Mouse (Mus musculus): ENCODE measurements at regions not wholly inside any gene's neighbourhood (a gene's known extent, or its start where the extent isn't known, plus 50 kb on each side); places are given as distances from the start of the nearest gene placed in this dataset.

DNA sequence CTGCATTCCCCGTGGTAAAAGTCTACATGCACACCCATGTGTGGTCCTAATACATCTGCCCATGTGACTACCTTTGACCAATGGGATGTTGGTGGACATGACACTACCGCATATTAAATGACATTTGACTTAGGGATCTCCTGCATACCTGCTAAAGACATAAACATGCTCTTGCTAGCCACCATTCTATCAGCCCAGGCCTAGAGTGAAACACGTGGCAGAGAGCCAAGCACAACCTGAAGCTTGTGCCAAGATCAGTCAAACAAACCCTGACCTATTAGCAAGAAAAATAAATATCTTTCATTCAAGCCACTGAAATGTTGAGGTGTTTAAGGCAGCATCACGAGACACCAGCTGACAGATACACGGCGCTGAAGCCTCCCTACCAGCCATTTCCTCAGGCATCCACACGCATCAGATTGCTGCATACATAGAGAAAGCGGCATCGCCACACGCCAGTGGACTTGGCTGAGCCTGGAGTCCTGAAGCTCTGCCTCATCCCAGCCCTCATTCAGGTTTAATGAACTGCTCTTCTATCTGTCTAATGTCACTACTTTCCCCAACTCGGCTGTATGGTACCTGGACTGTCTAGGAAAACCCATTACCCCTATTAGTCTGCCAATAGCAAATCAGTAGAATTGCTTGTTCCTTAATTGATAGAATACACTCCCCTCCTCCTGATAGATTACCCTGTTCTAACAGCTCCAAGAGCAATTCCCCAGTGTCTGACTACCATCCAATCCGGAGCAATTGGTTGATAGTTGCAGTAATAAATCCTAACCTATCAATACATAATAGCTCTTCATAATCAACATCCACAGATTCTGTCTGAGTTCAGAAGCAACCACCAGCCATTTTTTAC is 242.8 kb upstream of the Rsrc1 start:
- DNase-seq (ENCODE audit: low spot score in 2 of 2), result peak in 1 of 2 experiments; percentile 2

DNA sequence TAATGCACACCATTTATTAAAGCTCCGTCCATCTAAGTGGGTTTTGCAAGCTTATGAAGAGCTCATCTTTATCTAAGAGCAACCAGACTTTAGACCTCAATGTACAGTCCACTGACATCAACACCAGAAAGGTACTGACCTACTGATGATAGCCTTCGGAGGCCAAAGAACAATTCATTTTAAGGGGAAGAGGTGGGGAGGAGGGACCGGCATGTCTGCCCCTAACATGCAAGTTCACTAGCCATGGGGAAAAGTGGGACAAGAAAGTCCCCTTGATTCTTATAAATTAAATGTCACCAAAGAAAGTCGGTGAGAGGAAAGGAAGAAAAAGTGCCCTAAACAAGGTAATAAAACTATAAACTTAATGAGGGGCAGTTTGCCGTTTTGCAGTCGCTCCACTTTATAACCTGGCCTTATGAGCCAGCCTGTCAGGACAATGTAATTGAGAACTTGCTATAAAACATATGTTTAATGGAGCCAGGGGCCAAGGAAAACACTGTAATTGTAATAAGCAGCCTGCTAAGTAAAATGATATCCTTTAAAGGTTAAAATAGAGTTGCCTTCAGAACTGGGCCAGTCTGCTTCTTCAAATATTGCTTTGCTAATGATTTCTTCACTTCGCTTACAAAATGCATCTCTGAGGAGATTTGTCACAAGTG is 241.7 kb upstream of the Rsrc1 start:
- no peak for DNase-seq (ENCODE audit: low spot score in 2 of 2)

DNA sequence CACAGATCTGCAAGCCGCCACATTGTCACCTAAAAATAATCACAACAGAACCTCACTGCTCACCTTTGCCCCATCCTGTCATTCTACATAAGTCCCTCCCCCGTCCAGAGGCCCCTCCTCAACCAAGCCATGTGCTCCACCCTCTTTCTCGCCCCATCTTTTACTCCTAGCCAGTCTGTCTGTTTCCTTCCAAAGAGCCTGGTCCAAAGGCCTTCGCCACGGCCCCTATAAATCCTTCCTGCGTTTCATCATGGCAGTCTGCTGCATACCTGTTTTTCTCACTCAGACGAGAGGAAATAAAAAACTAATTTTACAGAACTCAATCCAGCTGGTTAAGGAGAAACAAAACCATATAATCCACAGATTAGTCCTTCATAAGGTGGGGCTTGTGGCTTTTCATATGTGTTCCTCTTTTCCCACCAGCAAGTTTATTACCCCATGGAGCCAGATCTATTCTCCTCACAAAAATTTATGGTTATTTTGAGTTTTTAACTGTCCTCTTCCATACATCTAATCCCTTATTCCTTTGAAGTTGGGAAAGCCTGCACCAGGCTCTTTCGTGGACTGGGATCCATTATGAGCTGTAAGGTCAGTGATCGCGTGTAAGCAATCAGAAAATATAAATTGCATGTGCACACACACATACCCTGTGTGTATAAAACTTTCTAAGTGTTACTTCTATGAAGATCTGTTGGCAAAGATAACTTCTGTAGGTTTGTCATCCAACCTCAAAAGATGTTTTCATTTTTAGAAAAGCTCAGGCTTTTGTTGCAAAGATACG is 236.9 kb upstream of the Rsrc1 start:
- DNase-seq (ENCODE audit: low spot score in 2 of 2), result no peak

DNA sequence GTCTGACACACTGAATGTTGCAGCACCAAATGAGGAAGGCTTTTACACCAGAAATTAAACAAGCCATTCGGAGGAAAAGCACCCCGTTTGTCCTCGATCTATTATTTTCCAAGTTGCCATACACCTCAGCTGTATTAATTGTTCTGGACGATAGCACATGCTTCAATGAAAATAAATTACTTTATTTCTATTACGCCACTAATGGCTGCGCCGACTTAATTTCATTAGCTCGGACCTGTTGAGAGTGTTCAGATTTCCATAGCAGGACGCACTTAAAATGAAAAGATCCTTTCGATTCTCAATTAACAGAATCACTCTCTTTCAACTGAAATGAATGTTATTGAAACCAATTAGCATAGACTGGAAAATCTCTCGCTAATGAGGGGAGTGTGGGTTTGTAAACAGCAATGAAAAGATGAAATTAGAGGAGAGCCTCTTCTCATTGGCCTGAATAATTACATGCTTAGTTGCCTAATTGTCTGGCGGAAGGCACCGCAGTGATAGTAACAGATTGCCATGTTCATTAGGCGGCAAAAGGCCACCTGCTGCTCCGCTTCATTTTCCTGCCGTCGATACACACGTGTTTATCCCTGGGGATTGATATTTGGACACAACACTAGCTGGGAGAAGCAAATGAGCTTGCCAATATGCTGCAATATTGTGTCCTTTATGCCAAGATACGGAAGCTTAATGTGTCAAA is 234.7 kb upstream of the Rsrc1 start:
- DNase-seq (ENCODE audit: low spot score in 2 of 2), result no peak

DNA sequence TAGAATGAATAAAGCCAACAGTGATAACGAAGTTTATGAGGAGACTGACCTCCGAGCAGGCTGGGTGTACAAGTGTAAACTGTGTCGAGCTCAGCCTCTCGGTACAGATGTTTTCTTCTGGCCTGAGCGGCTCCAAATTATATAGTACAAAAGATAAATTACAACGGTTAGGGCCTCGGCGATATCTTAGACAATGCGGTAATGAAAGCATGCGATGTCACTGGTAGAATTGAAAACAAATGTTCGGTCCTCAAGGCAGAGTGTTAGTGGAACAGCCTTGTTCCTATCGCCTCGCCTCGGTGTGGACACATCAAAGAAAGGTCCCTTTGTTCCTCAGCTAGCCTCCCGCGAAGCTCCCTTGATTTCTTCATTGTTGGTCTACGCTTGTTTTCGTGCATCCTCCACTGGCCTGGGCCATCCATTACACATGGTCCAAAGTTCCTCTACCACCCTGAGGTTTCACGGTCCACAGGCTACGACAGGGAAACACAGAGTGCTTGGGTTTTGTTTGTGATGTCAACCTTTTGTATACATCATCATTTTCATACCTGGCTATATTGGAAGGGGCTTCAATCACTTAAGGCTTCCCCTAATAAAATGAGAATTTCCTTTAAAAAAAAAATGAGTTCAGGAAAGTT is 234.0 kb upstream of the Rsrc1 start:
- no peak for DNase-seq (ENCODE audit: low spot score in 2 of 2)

DNA sequence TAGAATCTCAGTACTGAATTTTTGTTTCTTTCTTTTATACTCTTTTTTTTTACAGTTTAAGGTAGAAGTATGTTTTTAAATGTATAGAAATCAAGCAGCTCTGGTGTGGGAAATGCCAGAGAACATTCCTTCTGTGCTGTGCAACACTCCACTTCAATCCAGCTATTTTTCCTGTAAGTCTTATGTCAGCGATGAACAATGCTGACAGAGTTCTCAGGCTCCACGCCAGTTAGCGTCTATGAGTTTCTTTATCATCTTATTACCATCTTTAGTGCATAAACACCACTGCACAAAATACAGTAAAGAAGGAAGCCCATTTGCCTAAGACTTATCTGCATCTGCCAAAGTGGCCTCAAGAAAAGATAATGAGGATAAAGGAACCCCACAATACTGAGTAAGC is 223.0 kb upstream of the Rsrc1 start:
- DNase-seq (ENCODE audit: low spot score in 2 of 2), result no peak

DNA sequence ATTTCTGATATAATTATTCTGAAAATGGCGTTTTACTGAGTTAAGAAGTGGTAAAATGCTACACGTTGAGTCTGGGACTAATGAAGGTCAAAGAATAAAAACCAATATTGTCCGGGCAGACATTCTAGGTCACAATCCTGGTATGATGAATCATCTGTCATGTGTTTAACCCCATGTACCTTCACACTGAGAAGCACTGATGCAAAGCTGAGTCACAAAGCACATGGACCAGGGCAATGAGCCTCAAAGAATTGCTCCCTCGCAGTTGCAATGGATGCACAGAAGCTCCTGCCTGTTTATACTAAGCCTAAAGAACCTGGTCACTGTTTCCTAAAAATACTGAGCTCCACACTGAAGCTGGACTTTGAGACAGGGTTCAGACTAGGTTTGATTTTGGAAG is 221.3 kb upstream of the Rsrc1 start:
- DNase-seq (ENCODE audit: low spot score in 2 of 2), result no peak

DNA sequence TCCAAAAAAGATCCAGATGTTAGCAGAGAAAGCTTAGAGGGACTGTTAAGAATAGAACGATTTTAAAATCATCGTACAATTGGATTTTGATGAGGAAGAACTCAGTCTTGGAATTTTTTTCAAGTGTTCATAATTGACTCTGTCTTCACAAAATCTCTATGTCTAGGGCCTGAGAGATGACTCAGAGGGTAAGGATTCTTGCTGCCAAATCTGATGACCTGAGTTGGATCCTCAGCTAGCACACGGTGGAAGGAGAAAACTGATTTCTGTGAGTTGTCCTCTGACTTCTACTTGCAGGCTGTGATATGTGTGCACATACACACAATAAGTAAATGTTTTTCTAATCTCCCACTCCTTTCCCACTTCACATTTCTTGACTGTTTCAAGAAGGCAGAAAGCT is 218.7 kb upstream of the Rsrc1 start:
- DNase-seq (ENCODE audit: low spot score in 2 of 2), result no peak

DNA sequence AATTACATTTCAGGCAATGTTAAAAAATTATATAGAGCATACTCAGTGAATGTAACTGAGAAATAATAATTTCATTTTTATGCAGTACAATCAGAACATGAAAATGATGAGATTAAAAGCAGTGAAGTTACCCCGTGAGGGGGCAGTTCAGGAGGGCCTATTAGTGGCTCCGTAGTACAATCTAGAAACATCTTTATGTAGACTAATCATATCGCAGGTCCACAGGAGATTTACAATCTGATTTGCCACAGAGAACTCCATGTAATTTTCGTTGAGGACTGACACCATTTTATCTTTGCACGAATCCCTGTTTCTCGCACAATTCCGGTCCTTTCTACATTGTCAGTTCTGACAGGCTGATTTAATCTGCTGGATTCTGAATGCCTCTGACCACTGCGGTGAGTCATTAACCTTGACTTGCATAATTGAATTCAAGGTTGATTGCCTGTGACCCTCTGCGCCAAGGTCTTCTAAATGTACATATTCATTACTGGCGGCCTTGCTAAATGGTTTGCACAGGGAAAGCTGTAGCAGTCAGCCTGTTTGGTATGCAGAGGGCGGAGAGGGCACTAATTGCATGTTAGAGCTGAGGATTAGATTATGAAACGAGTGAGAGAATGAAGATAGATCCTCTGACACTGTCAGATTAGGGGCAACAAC is 183.7 kb upstream of the Rsrc1 start:
- DNase-seq (ENCODE audit: low spot score in 2 of 2), result no peak

DNA sequence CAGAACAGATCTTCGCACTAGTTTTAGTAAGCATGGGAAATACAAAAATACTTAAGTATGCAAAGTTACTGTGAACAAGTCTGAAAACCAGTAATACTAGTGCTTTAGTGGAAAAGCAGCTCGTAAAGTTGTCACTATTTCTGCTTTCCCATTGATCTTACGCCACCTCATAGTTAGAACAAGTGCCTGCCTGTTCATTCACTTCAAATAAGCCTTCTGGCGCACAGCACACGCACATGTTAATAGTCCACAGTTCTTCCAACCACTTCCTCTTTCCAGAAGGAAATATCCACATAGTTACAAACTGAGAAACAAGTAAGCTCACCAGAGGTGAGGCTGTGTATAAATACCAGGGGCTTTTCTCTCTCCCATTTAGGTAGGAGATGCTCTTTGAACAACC is 182.9 kb upstream of the Rsrc1 start:
- no peak for DNase-seq (ENCODE audit: low spot score in 2 of 2)

DNA sequence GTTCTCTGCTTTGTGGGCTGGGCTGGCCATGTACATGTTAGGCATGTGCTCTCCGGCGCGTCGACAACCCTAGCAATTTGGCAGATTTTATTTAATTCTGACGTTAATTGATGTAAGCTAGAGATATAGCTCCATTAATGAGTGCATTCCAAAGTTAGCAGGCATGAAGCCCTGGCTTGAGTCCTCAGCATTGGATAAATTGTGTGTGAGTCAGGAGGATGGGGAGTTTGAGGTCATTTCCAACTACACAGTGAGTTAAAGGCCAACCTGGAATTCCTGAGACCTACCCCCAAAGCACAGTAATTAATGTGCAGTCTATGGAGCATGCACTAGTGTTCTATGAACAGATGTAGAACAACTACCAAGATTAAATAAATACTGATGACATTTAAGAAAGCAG is 178.7 kb upstream of the Rsrc1 start:
- DNase-seq (ENCODE audit: low spot score in 2 of 2), result no peak

DNA sequence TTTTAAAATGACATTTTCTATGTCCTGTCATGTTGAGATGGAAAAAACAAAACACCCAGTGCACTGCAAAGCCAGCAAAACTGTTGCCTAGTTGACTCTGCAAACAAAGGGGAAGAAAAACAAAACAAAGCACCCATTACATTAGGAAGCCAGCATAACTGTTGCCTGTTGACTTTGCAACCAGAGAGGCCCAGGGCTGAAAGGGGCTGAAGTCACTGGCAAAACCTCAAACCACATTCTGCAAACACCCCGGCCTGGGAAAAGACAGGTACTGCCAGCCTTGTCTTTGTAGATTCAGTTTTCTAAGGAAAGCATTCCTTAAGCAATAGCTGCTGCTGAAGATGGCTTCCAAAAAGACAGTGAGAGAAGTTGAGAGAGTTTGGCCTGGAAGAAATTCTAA is 175.0 kb upstream of the Rsrc1 start:
- DNase-seq (ENCODE audit: low spot score in 2 of 2), result no peak

DNA sequence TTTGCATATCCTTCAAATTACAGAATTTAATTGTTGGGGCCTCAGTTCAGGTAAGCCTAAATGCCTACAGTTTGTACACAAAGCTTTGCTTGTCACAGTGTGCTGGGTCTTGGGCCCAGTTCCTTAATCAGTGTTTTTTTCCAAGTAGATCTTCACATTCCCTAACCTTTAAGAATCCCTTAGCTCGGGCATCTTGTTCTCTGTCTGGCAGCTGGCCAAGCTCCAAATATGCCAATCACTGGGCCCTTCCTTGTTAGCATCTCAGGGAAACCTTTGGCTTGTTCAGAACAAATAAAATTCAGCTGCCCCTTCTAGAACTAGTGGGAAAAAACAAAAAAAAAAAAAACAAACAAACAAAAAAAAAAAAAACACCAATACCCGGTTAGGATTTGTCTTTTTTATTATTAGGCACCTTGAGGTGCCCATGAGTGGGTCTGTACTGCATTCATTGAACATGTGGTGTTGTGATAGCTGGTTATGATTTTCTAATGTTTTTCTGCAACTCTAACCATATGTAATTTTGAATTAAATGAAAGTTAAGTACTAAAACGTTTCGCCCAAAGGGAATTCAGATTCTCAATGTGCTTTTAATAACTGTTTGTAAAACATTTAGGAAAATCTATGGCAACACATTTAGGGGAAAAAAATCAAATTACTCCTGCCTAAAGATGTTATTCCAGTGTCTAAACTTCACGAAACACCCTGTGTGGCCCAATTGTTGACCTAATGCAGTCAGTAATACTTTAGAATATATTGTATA is 168.3 kb upstream of the Rsrc1 start:
- no peak for DNase-seq (ENCODE audit: low spot score in 2 of 2)

DNA sequence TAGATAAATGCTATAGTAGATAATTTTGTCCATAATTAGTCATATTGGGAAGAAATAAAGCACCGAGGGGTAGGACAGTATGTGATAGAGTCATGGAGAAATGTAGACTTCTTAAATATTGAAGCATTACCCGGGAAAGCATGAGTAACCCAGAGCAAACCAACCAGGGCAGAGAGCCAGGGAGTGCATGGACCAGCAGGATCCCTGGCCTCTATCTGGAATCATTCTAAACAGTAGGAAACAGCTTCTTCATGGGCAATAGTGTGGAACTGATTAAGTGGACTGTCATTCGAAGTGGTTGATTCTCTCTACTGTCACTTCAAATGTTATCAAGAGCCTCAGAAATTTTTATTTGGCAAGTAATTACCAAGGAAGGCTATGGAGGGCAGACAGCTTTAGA is 155.4 kb upstream of the Rsrc1 start:
- DNase-seq (ENCODE audit: low spot score in 2 of 2), result no peak

Data from urinary bladder, postnatal 36 days (tissue).